Mouse (Mus musculus) heart, adult 18-20 months (tissue): ENCODE measurements around the gene Nedd8. TPM values are rescaled to one million over a fixed set of nuclear protein-coding genes. Genes with fewer than 3 reads are reported as not detected.
A peak's percentile ranks its signal among the peaks of the same experiment; 100 is the strongest.

Source experiments
- DNase-seq, 2 experiments: peaks; one replicate each; pipeline ENCODE4 v3.0.0; 2021 to 2022; ENCODE audit warnings: mixed read lengths in 1 of 2
- long read RNA-seq, 2 experiments: library from polyadenylated mRNA; stranded (forward); transcript quantifications; one replicate each; pipeline ENCODE4 v2.0.0; 2021
- total RNA-seq, 2 experiments: library from RNA; stranded (reverse); gene quantifications; 2 replicates each; pipeline ENCODE4 v1.2.3; 2021

Gene Nedd8
- total RNA-seq = 100 to 1,000 TPM; 250 to 257 TPM
- long read RNA-seq, experiment 1, transcript Nedd8-201 (4 exons, 824 nt) = major isoform, 147 of 153 reads
- long read RNA-seq, experiment 1, partial matches to known transcripts = 0 of 153 reads
- long read RNA-seq, experiment 1, other reads (novel, unspliced or antisense) = 5 of 153 reads
- long read RNA-seq, experiment 2, transcript Nedd8-201 (4 exons, 824 nt) = major isoform, 121 of 126 reads
- long read RNA-seq, experiment 2, partial matches to known transcripts = 0 of 126 reads
- long read RNA-seq, experiment 2, other reads (novel, unspliced or antisense) = 5 of 126 reads

DNA sequence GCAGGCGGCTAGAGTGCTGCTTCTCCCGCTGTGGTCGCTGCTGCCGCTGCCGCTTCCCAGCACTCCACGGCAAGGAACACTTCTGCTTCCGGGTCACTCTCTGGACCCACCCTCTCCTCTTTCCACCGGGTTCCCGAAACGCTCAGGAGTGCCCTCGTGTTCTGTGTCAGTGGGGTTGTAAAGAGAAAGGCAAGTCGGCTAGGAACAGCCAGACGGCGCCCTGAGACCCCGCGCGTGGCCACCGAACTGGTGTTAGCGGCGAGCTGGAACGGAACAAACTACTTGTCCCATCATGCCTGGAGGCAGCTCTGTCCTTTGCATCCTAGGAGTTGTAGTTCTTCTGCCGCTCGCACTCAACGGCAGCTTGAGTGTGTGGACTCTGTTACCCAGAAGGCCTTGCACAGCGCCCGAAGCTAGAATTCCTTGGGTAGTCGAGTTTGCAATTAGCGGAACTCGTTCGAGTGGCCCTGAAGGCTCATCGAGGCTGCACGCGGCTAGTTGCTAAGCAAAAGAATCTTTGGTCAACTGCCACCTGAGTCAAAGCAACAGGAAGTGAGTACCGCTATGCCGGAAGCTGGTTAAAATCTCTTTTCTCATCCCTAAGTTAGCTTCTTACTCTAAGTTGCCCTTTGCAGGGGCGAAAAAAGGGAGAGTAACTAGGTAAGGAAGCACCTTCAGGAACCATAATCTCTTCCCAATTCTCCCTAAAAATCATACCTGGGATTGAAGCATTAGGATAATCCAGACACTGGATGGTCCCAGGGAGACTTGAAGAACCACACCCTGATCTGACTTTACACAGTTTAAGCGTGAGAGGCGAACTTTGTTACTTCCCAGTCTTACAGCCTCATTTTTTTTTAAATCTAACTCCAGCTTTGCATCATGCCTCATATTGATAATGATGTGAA is at the start of gene Nedd8, which contains the start of gene Gmpr2:
Gene Nedd8 (minus strand): TSS at position 292 of the 908 bp plus-strand sequence.
Gene Gmpr2 (plus strand): TSS at position 109 of the 908 bp plus-strand sequence.
- DNase-seq = peak; percentile 96

DNA sequence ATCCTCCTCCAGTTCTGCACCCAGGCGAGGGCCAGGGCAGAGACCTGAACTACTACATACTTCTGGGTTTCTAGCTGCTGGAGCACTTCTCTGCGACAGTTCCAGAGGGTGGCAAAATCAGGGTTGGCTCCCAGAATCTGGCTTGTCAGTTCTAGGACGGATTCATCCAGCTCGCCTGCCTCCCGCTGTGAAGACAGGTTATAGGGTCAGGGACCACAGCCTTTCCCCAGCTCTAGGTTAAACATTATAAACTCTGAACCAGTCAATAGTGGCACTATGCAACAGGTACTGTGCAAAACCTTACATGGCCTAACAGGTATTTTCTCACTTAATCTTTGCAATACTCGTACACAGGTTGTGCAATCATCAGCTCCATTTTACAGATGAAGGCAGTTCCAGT is 49.2 kb upstream of the Nedd8 start:
- DNase-seq = no peak

DNA sequence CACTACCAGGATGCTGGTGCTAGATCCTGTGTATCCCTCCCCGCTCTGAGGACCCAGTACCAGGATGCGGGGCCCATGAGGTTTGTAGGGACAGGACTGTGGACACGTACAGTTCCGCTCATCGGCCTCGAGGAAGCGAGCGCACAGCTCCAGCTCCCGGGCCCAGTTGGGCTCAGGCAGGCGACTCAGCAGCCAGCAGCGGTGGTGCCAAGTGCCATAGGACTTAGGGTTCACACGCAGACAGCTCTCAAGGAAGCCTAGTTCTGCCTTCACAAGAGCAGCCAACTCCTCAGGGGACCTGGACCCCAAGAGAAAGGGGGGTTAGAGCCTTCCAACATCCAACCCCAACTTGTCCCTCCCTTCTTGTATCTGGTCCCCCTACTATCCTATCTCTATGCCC is 48.7 kb upstream of the Nedd8 start:
- DNase-seq = no peak

DNA sequence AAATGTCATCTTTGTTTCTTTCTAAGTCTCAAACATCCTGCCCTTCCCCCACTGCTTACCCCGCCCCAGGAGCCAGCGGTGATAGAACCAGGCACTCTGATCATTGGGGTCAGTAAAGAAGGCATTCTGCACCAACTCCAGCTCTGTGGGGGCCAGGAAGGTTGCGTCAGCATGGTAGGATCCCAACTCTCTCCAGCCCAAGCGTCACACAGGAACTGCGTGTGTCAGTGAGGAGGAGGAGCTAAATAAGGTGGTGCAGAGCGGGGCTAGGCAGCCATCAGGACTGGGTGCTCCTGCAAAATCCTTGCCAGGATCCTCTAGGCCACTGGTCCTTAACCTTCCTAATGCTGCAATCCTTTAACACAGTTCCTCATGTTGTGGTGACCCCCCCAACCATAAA is 47.8 kb upstream of the Nedd8 start:
- DNase-seq = no peak

DNA sequence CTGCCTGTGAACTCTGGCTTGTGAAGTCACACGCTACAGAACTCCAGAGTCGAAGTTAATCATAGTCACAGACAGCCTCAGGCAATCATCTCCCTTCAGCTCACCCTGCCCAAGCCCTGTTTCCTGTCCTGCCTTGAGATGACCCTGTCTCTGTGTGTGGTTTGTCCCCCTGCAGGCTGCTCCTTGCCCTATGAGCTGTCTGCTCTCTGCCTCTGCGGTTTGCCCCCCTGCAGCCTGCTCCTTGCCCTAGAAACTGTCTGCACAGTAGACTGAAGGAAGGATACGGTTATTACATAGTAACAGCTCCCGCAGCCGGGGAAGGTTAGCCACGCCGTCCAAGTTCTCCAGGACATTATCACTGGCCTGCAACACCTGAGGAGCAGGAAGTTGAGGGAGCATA is 45.0 kb upstream of the Nedd8 start:
- no peak for DNase-seq

DNA sequence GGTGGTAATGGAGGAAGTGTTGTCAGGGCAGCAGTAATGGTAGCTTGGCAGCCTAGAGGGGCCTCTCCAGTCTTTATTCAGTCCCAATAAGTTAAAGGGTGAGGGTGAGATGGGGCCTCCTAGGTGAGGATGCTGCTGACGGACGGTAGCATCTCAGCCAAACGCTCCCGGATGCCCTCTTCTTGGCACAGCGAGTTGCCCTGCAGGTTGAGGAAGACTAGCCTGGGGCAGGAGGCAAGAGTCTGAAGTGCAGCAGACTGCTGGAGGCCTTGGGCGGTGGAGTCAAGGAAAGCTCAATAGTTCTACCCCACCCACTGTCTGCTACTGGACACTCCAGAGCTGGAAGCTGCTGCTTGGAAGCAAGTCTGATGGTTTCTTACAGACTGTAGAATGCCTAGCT is 44.3 kb upstream of the Nedd8 start:
- DNase-seq = no peak

DNA sequence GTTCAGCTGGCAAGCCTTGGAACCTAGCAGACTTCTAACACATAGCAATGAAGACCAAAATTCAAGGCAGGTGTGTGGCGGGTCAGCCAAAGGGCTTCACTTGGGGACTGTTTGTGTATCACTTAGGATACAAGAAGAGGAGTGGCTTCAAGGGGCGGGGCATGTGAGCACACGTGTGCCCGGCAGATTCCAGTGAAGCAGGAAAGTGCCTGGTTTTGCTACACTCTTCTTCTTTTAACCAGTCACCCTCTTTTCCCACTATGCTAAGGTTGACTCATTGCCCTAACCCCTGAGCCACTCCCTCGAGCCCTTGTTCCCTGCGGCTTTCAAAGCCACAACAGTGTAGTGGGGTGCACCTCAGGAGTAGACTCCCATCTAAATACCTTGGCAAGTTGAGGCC is 43.0 kb upstream of the Nedd8 start:
- no peak for DNase-seq

DNA sequence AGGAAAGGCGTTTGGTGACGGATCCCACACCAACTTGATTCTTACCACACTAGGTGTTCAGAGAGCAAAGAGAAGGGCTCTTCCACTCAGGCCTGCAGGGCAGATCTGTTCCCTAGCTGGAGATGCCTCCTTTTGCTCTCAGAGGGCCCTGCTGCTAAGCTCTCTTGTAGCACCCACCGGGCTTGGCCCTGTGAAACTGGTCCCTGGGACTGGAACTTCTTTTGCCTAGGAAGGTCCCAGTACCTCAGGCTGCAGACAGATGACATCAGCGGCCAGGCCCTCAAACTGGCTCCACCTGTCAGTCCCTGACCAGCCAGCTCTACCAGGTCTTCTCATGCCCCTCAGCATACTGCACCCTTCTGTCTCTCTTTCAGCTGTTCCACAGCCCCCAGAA is 41.8 kb upstream of the Nedd8 start, which contains the start of gene Tgm1:
Gene Tgm1 (minus strand): TSS at position 198 of the 394 bp plus-strand sequence.
- DNase-seq = no peak

DNA sequence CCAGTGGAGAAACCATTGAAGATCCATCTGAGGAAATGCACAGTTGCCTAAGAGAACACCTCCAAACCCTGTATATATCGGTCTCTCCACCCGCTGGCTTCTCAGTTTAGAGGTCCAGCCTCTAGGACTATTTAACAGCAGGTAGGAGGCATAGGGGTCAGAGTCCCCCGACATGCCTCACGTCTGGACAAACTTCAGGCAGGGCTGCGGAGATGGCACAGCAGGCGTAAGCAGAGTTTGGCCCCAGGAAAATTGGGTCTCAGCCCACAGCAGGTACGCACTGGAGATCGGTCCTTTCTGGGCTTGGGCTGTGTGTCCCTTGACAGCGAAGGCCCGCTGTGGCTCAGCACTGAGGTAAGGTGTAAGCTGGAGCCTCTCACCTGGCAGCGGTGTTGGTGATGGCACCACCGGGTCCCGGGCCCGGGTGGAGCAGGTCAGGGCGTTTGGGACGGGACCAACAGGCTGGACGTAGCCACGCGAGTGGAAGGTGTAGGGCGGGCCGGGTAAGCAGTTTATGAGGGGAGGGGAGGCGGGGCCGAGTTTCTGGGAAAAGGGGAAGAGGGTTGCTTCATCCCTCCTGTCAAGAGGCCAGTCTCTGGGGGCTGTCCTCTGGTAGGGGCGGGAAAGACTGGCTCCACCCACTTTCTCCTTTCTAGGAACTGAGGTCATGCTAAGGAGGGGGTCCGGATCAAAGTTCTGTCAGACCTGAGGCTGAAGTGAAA is 41.2 kb upstream of the Nedd8 start:
- DNase-seq = peak; percentile 49 to 67

DNA sequence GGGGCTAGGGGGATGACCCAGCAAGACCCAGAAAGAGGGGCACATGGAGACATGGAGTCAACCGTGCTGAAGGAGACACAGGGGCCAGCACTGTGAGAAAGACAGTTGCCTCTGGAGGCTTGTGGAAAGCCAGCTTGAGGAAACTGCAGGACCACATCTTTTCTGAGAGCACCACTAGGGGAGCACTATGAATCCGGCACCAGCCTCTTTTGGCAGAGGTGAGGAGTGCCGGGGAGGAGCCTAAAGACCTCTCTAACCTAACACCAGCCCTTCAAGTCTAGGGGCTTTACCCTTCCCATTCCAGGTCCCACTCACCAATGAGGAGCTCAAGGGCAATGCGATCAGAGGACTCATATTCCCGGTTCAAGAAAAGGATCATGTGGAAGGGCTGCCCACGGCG is 39.9 kb upstream of the Nedd8 start:
- DNase-seq = no peak

DNA sequence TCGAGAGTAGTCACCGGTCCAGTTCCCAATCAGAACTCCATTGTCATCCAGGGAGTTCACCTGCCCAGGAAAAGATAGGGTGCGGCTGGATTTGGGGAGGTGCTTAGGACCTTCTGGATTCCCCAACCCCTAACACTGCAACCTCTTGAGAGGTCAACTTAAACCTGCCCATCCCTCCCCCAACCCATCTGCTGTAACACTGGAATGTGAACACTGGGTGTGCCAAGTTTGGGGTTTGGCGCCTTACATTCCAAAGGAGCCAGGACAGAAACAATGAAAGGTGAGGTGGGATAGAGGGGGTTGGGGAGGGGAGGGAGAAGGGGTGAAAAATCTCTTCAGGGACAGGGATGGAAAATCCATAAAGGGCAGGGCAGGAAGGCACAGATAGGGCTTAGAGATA is 37.6 kb upstream of the Nedd8 start:
- no peak for DNase-seq

DNA sequence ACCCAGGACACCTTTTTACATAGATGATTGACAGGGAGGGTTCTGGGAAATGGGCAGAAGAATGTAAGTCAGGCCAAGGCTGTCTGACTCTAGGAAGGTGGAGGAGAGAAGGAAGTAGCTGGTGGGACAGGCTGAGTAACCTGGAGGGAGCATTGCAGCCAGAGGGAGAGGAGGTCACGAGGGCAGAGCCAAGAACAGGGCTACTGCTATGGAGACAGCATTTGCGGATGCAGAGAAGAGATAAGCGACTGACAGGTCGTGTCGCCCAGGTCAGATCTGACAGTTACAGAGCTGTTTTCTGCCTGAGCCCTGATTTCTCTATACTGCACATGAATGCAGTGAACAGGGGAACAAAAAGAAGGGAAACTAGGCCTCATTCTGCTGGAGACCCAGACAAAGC is 35.5 kb upstream of the Nedd8 start:
- DNase-seq = no peak

DNA sequence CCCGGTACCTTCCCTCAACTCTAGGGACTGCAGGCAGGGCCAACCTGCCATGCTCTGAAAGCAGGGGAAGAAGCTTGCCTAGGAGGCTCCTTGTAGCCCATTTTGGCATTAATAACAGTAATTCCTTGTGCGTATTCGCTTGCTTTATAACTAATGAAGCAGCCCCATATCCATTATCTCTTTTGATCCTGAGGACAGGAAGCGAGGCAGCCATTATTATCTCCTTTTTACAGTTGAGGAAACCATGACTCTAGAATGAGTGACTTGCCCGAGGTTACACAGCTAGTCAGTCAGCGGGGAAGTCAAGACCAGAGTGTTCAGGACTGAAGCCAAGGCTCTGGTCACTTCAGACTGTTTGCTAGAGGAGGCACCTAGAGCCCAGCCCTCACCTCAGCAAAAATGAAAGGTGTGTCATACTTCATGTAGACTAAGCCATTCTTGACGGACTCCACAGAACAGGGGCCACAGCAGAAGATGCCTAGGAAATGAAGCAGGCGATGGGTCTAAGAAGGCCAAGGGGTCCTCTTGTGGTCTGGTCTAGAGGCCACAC is 34.2 kb upstream of the Nedd8 start:
- no peak for DNase-seq

DNA sequence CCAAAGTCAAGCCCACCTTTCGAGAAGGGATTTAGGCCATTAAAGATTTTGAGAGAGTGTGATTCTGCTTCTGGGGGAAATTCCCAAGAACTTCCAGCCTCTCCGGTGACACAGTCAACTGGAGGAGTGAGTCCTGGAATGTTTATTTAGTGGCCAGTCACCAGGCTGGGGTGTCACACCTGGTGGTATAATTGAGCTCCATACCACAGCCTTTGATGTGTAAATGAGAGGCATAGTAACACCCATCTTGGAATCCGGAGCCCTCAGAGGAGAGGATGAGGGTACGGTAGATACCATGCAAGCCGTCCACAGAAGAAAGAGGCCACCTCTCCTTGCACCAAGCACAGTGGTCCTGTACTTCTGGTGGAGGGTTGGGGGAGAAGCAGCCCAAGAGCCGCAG is 30.8 kb upstream of the Nedd8 start:
- no peak for DNase-seq

DNA sequence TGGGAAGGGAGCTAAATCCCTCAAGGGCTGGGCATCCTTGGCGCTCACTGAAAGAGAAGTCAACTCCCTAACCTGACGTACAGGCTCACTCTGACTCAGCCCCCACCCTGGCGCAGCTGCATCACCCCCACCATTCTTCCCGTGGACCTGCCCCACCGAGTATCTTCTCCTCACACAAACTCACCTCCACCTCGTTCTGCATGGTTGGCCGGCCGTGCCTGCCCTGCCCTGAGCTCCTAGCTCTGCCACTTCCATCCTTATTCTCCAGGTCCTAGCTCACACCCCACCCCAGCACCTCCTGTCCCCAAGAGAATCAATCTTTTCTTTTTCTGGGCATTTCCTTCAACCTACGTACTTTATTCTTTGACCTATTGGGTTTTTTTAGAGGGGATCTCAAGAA is 29.2 kb upstream of the Nedd8 start:
- no peak for DNase-seq

DNA sequence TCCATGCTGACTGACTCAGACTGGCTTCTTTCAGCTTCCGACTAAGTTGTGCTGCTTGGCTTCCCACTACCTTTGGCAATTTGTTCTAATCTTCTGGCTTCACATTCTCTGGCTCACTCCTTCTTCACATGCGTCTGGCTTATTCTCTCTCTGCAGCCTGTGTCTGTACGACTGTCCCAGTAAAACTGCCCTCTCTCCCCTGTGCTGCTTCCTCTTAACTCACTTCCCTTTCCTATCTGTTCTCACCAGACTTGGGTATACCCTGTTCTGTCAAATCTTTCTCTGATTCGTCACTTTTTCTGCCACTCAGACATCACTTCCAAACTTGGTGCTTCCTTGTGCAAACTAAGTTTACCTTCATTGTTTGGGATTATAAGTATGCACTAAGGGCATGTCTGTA is 25.3 kb upstream of the Nedd8 start:
- peak in 1 of 2 experiments; percentile 24 for DNase-seq

DNA sequence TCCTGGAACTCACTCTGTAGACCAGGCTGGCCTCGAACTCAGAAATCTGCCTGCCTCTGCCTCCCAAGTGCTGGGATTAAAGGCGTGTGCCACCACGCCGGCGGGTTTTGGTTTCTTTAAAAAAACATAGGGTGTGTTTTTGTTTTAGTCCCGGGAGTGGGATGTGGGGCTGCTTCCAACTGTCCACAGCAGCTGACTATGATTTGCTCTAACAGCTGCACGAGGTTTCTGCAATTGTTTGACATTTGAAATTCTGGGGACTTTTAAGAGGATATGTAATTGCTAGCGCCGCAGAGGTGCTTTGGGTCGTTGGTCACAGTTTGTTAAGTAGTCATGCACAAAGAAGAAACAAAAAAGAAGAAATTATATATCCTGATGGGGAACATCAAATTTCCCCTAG is 17.5 kb upstream of the Nedd8 start:
- DNase-seq = no peak

DNA sequence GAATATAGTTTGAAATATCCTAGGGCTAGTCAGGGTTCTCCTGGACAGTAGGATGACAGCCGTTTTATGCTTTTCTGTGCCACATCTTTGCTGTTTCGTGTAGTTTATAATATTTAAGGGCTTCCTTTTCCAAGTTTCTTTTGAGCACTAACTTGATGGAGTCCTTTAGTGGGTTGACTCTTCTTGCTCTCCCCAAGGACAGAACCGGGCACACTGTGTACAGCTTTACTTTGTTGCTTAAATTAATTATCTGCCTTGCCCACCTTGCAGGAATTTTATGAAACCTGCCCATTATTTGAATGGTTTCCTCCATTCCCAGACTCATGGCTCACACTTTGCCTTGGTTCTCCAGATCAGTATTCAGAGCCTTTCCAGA is 10.2 kb upstream of the Nedd8 start:
- DNase-seq = no peak

DNA sequence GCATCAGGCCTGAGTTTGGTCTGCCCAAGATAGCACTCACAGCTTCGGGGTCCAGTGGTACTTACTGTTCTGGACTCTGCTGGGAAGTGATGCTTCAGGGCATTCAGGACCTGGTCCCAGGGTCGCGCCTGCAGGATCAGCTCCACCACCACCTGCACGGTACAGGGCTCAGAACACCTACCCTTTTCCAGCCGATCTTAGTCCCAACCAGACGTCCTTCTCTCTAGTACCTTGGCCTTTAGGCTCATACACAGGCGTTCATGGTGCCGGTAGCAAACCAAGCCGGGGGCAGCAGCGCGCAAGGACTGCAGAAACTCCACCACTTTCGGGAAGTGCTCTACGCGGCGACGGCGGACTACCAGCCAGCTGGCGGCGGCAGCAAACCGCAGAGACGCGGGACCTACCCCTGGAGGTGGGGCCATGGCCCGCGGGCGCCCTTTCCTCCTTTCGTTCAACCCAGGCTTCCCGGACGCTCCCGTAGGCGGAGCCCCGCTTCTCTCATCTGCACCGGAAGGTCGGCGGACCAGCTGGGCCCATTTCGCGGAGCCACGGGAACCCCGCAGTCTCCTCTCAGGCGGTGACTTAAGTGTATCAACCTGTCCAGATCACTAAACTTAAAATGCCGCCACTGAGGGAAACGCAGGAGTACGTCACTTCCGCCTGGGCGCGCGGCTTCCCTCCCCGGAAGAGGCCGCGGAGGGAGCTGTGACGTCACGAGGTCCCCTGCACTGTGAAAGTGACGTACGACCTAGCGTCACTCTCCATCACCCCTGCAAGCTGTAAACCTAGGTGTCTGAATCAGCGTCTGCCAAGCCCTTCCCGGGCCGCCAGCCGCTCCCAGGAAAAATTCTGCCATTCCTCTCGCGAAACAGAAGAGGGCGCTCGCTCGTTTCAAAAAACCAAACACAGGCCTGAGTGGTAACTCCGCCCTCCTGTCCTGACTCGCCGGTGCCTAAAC is 9.5 kb upstream of the Nedd8 start, which contains the start of gene Tinf2:
Gene Tinf2 (minus strand): TSS at position 661 of the 958 bp plus-strand sequence.
- peak; percentile 94 to 95 for DNase-seq

DNA sequence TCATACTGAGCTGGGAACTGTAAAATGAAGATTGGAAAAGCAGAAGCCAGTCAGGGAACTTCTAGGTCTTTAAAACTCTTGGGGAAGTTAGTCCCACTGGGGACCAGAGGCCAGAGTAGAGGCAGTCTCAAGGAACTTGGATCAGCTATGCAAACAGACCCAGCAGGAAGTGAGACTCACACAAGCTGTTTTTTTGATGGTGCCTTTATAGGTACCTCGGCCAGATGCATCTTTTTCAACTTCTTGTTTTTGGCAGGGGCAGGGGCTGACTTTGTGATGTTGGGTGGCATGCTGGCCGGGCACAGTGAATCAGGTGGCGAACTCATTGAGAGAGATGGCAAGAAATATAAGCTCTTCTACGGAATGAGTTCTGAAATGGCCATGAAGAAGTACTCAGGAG is 5.7 kb upstream of the Nedd8 start:
- peak in 1 of 2 experiments; percentile 20 for DNase-seq

DNA sequence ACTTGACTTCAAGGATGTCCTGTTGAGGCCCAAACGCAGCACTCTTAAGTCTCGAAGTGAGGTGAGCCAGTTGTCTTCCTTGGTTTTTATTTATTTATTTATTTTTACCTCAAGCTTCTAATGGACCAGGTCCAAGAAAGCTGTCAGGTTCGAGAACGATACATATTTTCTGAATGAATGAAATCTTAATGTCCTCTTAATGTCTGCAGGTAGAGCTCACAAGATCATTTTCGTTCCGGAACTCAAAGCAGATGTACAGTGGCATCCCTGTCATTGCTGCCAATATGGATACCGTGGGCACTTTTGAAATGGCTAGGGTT is 777 bp upstream of the Nedd8 start:
- DNase-seq = no peak
